Mouse (Mus musculus) embryo, embryonic 9.5 days (tissue): Measurements from ENCODE around the gene Kirrel3.

Experiments used
- DNase-seq: peaks from one replicate; pipeline ENCODE4 v3.0.0-alpha.2; 2017; ENCODE audit errors: extremely low spot score

Kirrel3 gene

DNA sequence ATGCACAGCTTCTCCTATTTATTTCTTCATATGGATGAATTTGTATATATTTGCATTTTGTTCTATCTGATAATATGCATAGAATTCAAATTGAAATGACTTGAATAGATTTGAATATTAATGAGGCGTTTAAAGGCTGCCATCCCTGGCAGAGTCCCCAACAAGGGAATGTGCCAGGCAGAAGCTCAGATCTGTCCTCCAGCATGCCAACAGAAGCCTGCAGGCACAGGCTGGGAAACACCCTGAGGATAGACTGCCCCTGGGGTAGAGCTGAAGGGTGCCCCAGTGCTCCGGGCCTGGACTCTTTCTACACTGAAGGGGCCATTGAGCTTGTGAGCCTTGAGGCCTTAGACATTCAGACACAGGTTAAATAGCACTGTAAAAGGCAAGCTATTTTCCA lies 21.5 kb downstream of the Kirrel3 start:
- DNase-seq = no peak

DNA sequence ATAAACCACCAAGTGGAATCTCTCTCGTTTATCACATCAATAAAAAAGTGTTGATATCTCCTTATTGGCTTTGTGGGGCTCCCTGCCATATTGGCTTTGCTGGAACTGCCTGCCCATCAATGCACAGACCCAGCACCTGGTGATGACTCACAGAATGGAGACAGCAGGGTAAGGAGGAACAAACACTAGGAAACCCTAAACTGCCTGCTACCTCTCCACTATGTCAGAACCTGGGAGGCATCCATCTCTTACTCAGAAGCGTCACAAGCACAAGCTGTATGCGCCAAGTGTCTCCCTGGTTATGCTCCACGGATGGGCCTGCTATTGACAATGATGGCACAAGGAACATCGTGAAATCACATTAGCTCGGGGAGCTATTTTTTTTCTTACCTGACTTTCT lies 33.2 kb downstream of the Kirrel3 start:
- no peak for DNase-seq

DNA sequence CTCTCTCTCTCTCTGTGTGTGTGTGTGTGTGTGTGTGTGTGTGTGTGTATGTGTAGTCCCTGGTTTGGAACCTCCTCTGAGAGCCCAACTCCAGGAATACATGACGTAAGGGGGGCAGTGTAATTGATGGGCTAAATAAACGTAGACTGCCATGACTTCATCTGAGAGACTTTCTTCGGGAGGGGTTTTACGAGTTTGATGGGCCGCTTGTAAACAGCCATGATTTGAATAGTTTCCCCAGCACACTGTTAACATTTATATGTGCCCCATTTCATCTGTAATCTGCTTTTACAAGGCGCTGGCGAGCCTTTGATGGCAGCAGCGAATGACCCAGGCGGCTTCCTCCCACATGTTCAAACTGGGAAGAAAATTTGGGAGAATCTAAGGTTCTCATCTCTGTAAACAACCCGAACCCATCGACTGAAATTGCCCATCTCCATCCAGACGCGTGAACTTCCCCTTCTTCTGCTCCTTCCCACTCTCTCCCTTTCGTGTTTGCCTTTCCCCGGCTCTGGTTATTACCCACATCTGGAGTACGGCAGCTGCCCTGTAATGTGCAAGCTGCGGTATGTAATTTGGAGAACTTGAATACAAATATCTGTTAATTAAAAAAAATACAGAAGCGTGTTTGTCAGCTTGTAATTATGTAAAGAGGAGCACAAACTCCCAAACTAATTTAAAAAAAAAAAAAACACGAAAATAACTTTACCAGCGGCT lies 34.7 kb downstream of the Kirrel3 start:
- no peak for DNase-seq

DNA sequence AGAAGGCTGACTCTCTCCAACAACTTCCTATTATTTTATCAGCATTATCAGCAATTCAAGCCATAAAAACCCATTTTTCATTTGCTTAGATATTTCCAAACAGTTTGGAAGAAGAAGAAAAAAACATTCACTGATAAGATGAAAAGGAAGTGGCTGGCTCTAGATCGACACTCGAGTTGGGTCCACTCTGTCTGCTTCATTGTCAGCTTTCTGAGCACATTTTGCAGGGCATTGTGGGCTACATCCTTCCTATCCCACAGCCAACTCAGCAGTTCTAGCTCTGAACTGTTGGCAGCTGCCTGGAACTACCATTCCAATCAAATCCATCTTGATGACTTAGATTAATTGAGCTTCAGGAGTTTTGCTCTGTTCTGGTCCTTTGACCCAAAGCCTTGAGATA lies 40.0 kb downstream of the Kirrel3 start:
- no peak for DNase-seq

DNA sequence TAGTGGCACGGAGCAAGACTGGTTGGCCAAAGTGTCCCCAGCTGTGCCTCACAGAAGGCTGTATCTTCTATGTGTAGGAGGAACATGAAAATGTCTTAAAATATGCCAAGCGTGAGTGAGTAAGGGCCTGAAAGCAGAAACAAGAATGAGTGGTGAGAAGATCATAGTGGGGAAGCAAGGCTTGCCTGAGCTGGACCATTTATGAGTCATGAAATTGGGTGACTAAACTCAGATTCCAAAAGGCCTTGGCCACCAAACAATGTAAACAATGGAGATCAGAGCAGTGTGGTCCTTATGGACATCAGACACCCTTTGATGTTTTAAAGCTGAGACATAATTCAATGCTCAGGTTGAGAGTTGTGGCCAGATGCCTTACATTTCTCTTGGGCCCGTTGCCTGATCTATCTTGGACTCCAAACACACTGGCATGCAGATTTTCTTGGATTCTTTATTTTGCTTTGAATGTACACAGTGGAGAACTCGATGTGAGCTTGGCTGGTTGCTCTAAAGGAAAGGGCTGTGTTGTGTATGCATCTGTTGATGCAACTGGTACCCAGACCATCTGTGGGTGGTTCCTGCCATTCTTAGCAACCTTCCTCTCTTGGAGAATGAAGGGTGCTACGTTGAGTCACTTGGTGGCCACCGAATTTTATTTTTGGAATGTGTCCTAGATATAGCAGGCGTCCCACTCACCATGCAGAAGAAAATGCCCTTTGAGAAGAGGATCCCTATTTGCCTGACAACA lies 53.1 kb downstream of the Kirrel3 start:
- no peak for DNase-seq

DNA sequence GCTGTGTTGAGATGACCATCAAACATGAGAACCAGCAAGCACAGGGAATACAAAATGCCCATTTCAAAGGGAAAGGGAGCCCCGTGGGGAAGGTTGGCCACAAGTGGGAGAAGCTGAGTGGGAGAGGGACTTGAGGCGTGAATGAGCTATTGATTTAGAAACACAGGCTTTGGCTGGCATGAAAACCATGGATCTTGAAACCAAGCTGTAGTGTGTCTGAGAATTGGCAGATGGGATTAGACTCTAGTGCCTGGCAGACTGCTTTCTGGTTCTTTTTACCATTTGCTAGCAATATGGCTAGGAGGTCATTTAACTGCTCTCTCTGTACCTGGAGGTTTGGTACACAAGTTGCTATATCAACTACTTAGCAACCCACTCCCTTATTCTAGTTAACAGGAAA lies 56.2 kb downstream of the Kirrel3 start:
- no peak for DNase-seq

DNA sequence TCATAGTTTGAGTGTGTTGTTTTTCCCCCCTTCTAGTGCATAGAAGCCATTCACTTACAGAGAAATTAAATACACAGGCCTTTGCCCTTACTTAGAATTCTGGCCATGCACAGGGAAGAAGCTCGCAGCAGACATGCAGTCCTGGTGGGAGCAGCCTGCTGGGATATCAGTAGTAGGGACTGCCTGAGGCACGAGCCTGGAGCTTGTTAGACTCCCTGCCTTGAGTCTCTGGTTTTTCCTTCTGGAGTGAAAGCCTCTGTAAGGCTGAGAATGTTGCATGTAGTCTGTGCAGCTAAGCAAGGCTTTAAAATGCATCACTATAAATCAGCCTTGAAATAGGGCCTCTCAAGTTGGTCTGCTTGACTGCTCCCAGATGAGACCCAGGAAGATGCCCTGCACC lies 70.0 kb downstream of the Kirrel3 start:
- DNase-seq = no peak

DNA sequence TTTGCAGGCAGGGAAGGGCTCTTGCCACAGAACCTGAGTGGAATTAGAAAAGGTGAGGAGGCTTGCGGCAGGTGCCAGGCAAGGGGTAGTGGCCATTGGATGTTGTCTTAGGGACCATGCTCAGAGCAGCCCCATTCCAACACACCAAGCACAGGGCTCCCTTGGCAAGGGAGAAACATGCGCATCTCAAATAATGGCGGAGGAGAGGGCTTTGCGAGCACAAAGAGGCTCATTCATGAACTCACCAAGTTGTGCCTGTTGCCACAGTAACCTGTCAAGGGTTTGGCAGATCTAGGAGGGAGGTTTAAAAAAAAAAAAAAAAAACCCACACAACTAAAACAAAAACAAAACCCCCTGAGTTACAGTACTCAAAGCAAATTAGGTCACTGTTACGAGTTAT lies 72.2 kb downstream of the Kirrel3 start:
- DNase-seq = peak; percentile 18

DNA sequence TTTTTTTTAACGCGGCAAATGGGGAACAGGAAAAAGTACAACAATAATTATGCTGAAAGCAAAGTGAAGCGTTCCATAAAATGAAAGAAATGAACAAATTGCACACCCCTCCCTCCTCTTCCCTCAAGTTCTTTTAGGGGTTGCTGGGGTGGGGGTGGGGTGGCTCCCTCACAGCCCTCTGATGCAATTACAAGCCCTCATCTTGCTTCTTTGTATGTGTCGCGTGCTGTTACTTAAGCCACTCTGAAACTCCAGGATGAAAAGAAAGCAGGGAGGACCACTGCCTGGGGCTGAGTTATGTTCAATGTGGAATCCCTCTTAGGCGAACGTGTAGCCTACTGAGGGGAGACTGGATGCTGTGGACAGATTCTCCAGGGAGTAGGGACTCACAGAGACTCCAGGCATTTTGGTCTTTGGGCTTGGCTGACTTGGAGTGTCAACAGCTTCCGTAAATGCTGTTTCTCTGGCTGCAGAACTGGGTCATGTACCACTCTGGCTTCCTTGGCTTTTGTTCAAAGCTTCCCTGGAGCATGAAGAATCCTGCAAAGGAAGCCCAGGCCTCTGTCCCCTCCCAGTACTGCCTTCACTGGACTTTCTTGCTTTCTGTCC lies 72.7 kb downstream of the Kirrel3 start:
- peak; percentile 12 for DNase-seq

DNA sequence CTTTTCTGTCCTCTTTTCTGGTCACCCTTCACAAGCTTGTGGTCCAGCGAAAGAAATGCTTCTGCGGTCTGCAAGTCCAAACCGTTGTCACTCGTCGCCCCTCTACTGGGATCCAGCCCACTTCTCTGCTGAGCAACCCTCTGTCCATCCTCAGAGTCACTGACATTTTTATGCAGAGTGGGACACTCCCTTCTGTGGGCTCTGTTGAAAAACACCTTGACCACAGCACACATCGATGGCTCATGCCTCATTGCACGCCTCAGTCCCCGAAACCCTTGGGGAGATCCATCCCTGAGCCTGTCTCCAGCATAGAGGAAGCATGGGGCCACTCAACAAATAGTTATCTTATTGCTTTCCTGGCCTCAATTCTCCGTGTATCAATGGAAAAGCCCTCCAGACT lies 73.4 kb downstream of the Kirrel3 start:
- no peak for DNase-seq

DNA sequence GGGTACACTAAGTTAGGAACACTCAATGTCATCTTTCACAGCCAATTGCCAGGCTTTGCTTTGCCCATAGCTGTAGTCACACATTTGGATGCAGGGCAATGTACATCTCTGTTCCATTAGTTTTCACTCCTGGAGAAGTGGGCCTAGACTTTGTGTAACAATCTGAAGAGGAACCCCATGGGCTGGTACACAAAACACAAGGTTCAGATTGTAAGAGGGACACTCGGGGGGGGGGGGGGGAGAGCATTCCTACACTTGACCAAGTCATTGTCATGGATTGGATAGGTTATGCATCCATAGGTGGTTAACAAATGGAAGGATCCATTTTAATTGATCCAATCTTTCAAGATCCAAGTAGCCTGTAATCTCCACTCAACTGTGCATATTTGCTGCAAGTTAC lies 75.6 kb downstream of the Kirrel3 start:
- DNase-seq = no peak

DNA sequence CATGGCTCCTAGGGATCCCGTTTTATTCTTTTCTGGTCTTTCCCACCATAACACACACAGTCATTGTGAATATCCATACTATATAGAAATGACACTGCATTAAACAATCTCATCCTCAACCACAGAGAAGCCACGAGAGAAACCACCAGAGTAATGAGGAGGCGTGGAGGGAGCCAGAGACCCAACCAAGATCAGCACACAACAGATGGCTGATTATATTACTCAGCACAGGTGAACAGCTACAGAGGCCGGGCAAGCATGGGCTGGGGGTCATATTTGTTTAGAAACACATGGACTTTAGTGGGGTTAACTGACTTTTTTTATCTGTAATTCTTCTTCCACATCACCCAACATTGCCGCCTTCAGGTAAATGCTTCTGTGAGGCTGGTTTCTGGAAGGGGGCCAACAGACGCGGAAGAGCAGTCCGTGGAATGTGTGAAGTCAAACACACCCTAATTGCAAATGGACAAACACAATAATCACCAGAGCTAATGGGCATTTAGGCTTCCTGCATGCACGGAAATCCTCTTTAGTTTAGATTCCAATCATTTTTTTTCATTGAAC lies 76.8 kb downstream of the Kirrel3 start:
- no peak for DNase-seq

DNA sequence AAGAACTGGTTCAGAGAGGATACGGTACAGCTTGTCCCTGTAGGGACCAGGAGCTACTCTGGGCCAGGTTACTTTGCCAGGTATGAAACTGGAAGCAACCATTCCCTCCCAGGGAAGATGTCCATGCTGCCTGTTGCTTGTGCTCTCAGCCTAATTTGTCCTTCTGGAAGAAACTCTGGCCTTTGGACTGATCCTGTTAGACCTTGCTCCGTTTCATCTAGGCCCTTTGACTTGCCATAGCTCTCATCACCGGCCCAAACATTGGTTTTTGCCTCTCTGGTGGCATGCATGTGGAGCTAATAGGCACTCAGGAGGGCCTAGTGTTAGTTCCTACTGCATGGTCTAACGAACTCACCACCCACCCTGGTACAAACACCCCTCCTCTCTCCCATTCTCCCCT lies 88.2 kb downstream of the Kirrel3 start:
- no peak for DNase-seq

DNA sequence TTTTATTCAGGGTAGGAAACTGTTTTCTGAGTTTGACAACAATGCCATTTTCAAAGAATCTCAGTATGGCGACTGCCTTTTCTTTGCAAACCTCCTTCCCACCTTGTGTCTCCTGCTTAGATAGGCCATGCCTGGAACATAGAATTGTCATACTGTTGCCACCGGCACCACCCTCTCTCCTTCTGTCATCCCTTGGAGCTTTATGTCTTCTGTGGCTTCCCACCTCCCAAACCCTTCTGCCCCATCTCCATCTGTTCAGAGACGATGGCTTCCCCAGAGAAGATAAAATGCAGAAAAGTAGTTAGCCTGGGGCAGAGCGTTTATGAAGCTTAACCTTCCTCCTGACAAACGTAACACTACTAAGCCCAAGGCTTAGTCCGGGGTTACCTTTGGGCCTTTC lies 88.9 kb downstream of the Kirrel3 start:
- DNase-seq = no peak

DNA sequence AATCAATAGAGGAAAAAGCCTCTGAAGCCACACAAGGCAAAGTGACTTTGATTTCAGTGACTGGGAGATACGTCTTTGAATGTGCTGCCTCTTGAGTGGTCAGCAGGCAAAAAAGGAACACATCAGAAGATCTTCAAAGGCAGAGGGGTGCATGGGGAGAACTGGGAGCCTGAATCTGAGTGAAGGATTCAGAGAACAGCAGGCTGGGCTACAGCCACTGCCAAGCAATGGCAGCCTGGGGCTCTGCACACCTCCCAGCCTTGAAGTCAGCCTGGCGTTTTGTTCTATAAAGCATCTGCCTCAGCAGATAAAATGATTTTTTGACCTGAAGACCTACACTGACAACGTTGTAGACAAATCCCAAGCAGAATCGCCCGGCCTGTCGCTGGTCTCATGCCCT lies 93.5 kb downstream of the Kirrel3 start:
- DNase-seq = no peak

DNA sequence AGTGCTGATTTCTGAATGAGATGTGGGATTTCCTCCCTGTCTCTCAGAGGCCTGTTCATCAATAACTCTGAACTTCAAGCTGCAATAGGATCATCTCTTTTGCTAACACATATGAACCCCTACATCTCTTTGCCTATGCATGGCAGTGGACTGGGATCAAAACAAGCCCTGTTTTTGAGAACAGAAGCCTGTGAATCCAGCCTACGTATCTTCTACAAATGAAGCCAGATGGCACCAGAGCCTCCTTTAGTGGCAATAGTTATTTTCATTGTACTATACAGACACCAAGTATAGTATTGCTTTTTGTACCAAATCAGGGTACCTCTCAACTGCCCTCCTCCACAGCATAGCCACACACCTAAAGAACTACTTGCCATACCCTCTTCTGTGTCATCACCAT lies 94.4 kb downstream of the Kirrel3 start:
- no peak for DNase-seq

DNA sequence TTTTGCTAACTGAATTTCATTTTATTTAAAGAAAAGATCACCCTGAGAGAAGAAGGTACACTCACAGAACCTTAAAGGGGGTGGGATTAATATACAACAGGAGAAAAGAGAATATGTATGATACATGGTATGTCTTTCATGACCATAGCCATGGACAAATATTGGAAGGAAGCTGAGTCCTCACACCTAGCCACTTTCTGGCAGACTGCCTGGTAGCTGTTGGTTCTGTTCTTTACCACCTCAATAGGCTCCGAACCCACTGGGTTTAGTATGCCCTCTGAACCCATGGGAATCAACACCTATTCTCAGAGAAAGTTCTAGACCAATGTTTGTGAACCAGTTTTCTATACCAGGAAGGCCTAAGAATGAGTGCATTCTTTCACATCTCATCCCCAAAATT lies 96.8 kb downstream of the Kirrel3 start:
- no peak for DNase-seq

DNA sequence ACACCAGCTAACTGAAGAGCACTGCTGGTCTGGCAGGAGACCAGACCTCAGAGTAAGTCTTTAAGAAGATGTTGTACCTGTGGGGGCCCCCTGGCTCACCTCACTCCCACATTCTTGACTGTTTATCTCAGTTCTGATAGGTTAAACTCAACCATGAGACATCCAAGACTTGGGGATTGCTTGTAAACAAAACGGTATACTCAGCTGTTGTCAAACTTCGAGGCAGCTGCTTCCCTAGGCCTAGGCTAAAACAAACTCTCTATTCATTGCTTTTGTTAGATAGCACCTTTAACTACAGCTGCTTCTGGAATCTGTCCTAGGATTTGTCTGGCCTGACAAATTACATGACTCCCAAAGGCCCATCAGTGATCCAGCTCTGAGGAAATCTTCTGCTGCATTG lies 99.8 kb downstream of the Kirrel3 start:
- DNase-seq = no peak

DNA sequence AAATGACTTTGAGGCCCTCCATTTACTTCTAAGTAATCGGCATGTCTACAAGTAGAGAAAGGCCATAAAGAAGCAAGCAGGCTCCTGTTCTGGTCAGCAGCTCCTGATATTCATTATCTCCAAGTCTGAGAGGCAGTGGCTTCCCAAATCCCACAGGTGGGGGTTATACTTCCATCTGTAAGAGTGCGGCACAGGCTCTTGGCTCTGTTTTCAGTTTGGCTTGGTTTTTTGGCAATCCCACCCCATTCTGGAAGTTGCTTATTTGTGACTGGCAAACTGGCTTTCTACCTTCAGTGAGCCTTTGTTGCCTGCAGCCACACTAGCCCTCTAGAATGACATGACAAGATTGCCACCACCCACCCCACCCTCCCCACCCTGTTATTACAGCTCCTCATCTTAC lies 100.4 kb downstream of the Kirrel3 start:
- no peak for DNase-seq

DNA sequence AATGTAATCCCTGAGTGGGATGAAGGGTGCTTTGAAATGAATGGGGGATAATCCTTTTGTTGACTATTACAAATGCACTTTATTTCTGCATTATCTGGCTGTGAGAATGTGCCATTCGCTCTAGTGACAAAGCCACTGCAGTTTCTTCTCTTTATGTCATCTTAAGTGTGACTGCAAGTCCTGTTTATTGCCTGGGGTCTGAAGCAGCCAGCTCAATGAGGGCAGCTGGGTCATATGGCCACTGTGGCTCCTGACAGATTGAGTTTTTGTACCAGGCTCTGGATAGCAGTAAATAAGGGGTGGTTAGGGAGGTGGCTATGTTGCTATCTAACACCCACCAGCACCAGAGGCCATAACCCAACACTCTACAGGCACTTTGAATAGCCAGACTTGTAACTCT lies 104.1 kb downstream of the Kirrel3 start:
- no peak for DNase-seq

DNA sequence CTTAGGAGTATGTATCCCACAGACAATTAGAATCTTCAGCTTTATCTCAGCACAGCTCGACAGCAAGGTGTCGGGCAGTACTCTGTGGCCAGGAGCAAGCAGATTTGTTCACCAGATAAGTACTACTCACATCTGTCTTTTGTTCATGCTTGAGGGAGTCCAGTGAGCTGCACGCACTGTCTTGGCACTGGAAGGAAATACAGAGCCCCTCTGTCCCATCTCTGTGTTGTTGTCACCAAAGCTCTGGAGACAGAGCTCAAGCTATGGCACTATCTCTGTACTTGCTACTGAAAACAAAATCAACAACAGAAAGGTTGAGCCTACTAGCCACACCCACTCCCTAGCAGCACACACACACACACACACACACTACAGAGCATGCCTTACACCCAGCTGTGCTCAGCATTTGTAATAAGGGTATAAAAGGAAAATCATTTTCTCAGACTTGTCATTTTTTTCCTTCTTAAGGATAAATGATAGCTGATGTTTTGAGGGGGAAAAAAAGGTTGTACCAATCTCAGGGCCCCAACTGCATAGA lies 106.4 kb downstream of the Kirrel3 start:
- no peak for DNase-seq

DNA sequence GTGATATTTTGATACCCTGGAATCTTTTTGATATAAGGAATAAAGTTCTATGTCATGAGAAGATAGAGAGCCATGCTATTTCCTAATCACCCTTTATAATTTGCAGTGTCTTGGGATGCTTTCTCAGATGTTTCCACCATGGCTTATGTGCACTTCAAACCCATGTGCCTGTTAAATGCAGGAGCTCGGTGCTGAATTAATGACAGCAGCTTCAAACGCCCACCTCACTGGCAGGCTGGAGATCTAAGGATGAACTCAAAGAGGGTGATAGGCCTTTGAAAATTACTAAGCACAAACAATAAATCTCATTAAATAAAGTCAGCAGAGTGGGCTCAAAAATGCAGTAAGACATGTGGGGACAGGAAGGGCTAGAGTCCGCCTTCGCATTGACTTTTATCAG lies 108.2 kb downstream of the Kirrel3 start:
- no peak for DNase-seq

DNA sequence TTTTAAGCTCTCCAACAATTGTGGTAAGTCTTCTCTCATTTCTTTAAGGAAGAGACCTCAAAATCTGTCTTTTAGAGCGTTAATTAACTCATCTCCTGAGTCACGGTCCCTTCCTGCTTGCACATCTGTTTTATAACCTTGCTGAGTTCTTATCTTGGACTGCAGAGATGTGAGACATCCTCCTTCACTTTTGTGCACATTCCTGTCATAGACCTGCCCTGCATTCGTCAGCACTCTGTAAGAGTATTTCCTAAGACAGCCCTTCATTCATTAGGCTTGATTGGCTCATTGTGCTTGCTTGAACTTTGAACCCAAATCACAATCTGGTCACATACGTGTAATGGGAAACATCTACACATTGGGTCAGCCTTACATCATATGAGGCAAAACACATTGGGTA lies 114.6 kb downstream of the Kirrel3 start:
- DNase-seq = no peak
